Mouse (Mus musculus) small intestine, adult 2 months (tissue): ENCODE measurements around the gene Mmd2. TPM values are rescaled to one million over a fixed set of nuclear protein-coding genes. Genes with fewer than 3 reads are reported as not detected.

ENCODE experiments used
- H3K27ac ChIP-seq: fragments of 200-500 bp; 2 replicates; pipeline ENCODE4 v1.5.1; 2012; ENCODE audit warnings: low read depth, low read length, control low read depth, inconsistent platforms; ENCODE audit not compliant: insufficient read depth
- H3K27me3 ChIP-seq: fragments of 200-500 bp; 2 replicates; pipeline ENCODE4 v1.6.1; 2012; ENCODE audit warnings: mild to moderate bottlenecking, moderate library complexity, low read length, inconsistent platforms; ENCODE audit not compliant: control insufficient read depth, insufficient read depth
- H3K36me3 ChIP-seq: fragments of 200-500 bp; 2 replicates; pipeline ENCODE4 v1.6.1; 2012; ENCODE audit warnings: mild to moderate bottlenecking, low read length, control low read depth, inconsistent platforms; ENCODE audit not compliant: control insufficient read depth, insufficient read depth
- H3K4me1 ChIP-seq: fragments of 200-500 bp; 2 replicates; pipeline ENCODE4 v1.6.1; 2012; ENCODE audit warnings: low read length, inconsistent platforms, mixed read lengths; ENCODE audit not compliant: control insufficient read depth, insufficient read depth, insufficient read length
- H3K4me3 ChIP-seq: fragments of 200-500 bp; 2 replicates; pipeline ENCODE4 v1.5.1; 2012; ENCODE audit warnings: low read depth, mild to moderate bottlenecking, control low read depth, inconsistent platforms, low read length, moderate library complexity
- CTCF ChIP-seq: fragments of 200-500 bp; IDR thresholded peaks from 2 replicates; pipeline ENCODE4 v1.5.1; 2012; ENCODE audit warnings: low read depth, mild to moderate bottlenecking, control low read depth, inconsistent platforms, low read length, moderate library complexity, mixed read lengths; ENCODE audit not compliant: insufficient replicate concordance, insufficient read length; ENCODE audit errors: extremely low read depth
- POLR2A ChIP-seq: fragments of 200-500 bp; IDR thresholded peaks from 2 replicates; pipeline ENCODE4 v1.6.1; 2012; ENCODE audit warnings: low read depth, mild to moderate bottlenecking, control low read depth, inconsistent platforms, low read length, moderate library complexity
- WGBS: fragments of 180-500 bp; shearing (Covaris S2); methylation state at CpG from one replicate; pipeline ENCODE4 v1.1.7; 2018; 5-methylcytosine and 5-hydroxymethylcytosine counted together
- polyA plus RNA-seq: library from polyadenylated mRNA; depleted of rRNA; stranded (reverse); fragments of >200 nt; gene quantifications from 2 replicates; pipeline ENCODE4 v1.2.3, GENCODE M21; 2012

The Mmd2 gene
- polyA plus RNA-seq, 1 experiment, result 0.13 TPM

GRCm38 (mm10) chr5:142546344-142546743, 62.3 kb downstream of the Mmd2 start:
- no peak for TF ChIP-seq POLR2A
- TF ChIP-seq CTCF, result no peak
- Histone ChIP-seq H3K27ac (no peak overlapping the region), H3K4me3 (no peak overlapping the region), H3K27me3 (peaks cover 17% of the 10 kb centered on the region), H3K4me1 (peaks cover 9% of the 10 kb centered on the region), H3K36me3 (no peaks in the 10 kb centered on the region)
- WGBS, result 40% methylated on average over 5 of the region's 5 CpGs

- H3K4me3 ChIP-seq, result no peak overlapping the region
- peaks cover 6% of the 10 kb centered on the region for H3K27me3 ChIP-seq
- no peak overlapping the region for H3K27ac ChIP-seq
- 0 out of 2 replicates have a peak, but pooled peaks cover under 1% of the 10 kb centered on the region for H3K4me1 ChIP-seq
- TF ChIP-seq CTCF, result no peak
- no peak for TF ChIP-seq POLR2A
- WGBS, result 58% methylated on average over 5 of the region's 5 CpGs
- H3K36me3 ChIP-seq, result no peaks in the 10 kb centered on the region
Observed at GRCm38 (mm10) chr5:142545014-142545795, 63.4 kb downstream of the Mmd2 start.

- Histone ChIP-seq H3K4me1 (no peaks in the 10 kb centered on the region), H3K27me3 (no peaks in the 10 kb centered on the region), H3K27ac (no peak overlapping the region), H3K36me3 (no peaks in the 10 kb centered on the region), H3K4me3 (no peak overlapping the region)
- WGBS, result 79% methylated on average over 3 of the region's 3 CpGs
- TF ChIP-seq POLR2A, result no peak
- TF ChIP-seq CTCF, result no peak
Observed at GRCm38 (mm10) chr5:142537286-142537685, 71.3 kb downstream of the Mmd2 start.

- TF ChIP-seq POLR2A (no peak), CTCF (no peak)
- no peak overlapping the region for H3K27ac ChIP-seq
- H3K36me3 ChIP-seq, result no peaks in the 10 kb centered on the region
- H3K27me3 ChIP-seq, result no peaks in the 10 kb centered on the region
- H3K4me1 ChIP-seq, result no peaks in the 10 kb centered on the region
- WGBS, result 77% methylated on average over 4 of the region's 4 CpGs
- H3K4me3 ChIP-seq, result no peak overlapping the region
Observed at GRCm38 (mm10) chr5:142535388-142535787, 73.2 kb downstream of the Mmd2 start.

- Histone ChIP-seq H3K27me3 (peaks cover 8% of the 10 kb centered on the region), H3K27ac (no peak within 1 kb of the TSS), H3K4me3 (no peak within 1 kb of the TSS), H3K36me3 (no peaks in the 10 kb centered on the region), H3K4me1 (0 out of 2 replicates have a peak, but pooled peaks cover 2% of the 10 kb centered on the region)
- WGBS, result 39% methylated on average over 41 of the region's 41 CpGs
- no peak for TF ChIP-seq CTCF
- no peak for TF ChIP-seq POLR2A
Observed at GRCm38 (mm10) chr5:142529915-142530314, 78.7 kb downstream of the Mmd2 start, which contains the start of gene Papolb. Gene Papolb, minus strand, starts transcription at chr5:142530076.

- Histone ChIP-seq H3K27ac (no peak overlapping the region), H3K36me3 (no peaks in the 10 kb centered on the region), H3K4me1 (0 out of 2 replicates have a peak, but pooled peaks cover 2% of the 10 kb centered on the region), H3K4me3 (no peak overlapping the region), H3K27me3 (peaks cover 8% of the 10 kb centered on the region)
- 70% methylated on average over 8 of the region's 8 CpGs for WGBS
- no peak for TF ChIP-seq POLR2A
- TF ChIP-seq CTCF, result no peak
Observed at GRCm38 (mm10) chr5:142524711-142525464, 83.7 kb downstream of the Mmd2 start.

GRCm38 (mm10) chr5:142521195-142521866, 87.3 kb downstream of the Mmd2 start:
- Histone ChIP-seq H3K36me3 (no peaks in the 10 kb centered on the region), H3K27me3 (no peaks in the 10 kb centered on the region; the same call in 1 of the 2 replicates), H3K27ac (no peak overlapping the region), H3K4me1 (0 out of 2 replicates have a peak, but pooled peaks cover 2% of the 10 kb centered on the region), H3K4me3 (no peak overlapping the region)
- 74% methylated on average over 11 of the region's 11 CpGs for WGBS
- TF ChIP-seq POLR2A, result no peak
- no peak for TF ChIP-seq CTCF
